In genomic region chr19:6839615-6840474, GRCm38 (mm10) we compare ENCODE assay signal across 7 mouse cellular contexts. TPM values are rescaled to one million over a fixed set of nuclear protein-coding genes. Genes with fewer than 3 reads are reported as not detected.
DNase-seq lines count a peak whose midpoint lies in the region; ATAC-seq and TF ChIP-seq lines count a peak whose summit lies in the region.

No protein-coding gene starts in this region.

- peak overlapping the region; percentile 89 for H3K4me2 ChIP-seq in heart, postnatal 0 days (ENCODE audit: low read depth, low read length)
- peak overlapping the region; percentile 93 for H3K4me2 ChIP-seq in stomach, embryonic 16.5 days (ENCODE audit: low read depth, low read length)

- DNase-seq in CD4-positive helper T cell, adult 2 months (ENCODE audit: low read depth, low spot score): peak; percentile 37
- peak; percentile 65 for DNase-seq in ES-CJ7 (ENCODE audit: low read depth, low spot score)
- no peak for DNase-seq in heart, postnatal 0 days (ENCODE audit: low spot score)
- peak; percentile 60 to 78 for DNase-seq in left cerebral cortex, postnatal 25 days (ENCODE audit: low spot score in 2 of 2)
- peak; percentile 46 for DNase-seq in midbrain, embryonic 10.5 days (ENCODE audit: low spot score)

- WGBS in heart, postnatal 0 days: 6% methylated on average over 46 of the region's 46 CpGs
- whole genome bisulfite sequencing in midbrain, embryonic 10.5 days: under 1% methylated on average over 46 of the region's 46 CpGs
- WGBS in stomach, embryonic 16.5 days: 3% methylated on average over 44 of the region's 46 CpGs

- H3K27ac ChIP-seq in cortical plate, adult 2 months (ENCODE audit: insufficient read depth, low read length): peak overlapping the region; percentile 79
- H3K27ac ChIP-seq in heart, postnatal 0 days (ENCODE audit: low read depth): peak overlapping the region; percentile 2; the same call in 1 of the 2 replicates
- H3K27ac ChIP-seq in midbrain, embryonic 10.5 days (replicated peaks): peak overlapping the region; percentile 77
- peak overlapping the region; percentile 73 for H3K27ac ChIP-seq in stomach, embryonic 16.5 days (ENCODE audit: low read length)

- no peak for TF ChIP-seq CTCF in cortical plate, adult 2 months (IDR thresholded peaks at IDR 0.05; ENCODE audit: extremely low read depth, insufficient read depth, low read length)
- no peak for TF ChIP-seq CTCF in heart, postnatal 0 days (IDR thresholded peaks at IDR 0.05; ENCODE audit: low read depth)

- H3K9ac ChIP-seq in heart, postnatal 0 days (replicated peaks; ENCODE audit: low read depth, low read length): peak overlapping the region; percentile 61
- H3K9ac ChIP-seq in stomach, embryonic 16.5 days (ENCODE audit: low read length): peak overlapping the region; percentile 93

- H3K4me1 ChIP-seq in cortical plate, adult 2 months (ENCODE audit: control insufficient read depth, insufficient read depth, low read length): no peaks in the 10 kb centered on the region
- peaks cover 15% of the 10 kb centered on the region; the same call in 1 of the 2 replicates for H3K4me1 ChIP-seq in heart, postnatal 0 days (ENCODE audit: control insufficient read depth, insufficient read depth)
- peaks cover 22% of the 10 kb centered on the region for H3K4me1 ChIP-seq in midbrain, embryonic 10.5 days
- peaks cover 14% of the 10 kb centered on the region for H3K4me1 ChIP-seq in stomach, embryonic 16.5 days (ENCODE audit: control insufficient read depth, insufficient read depth, low read length)

- peaks cover 6% of the 10 kb centered on the region for H3K27me3 ChIP-seq in heart, postnatal 0 days (ENCODE audit: control insufficient read depth, insufficient read depth, low read length)
- peaks cover 100% of the 10 kb centered on the region for H3K27me3 ChIP-seq in midbrain, embryonic 10.5 days (ENCODE audit: low read depth, poor library complexity, severe bottlenecking)
- H3K27me3 ChIP-seq in stomach, embryonic 16.5 days (ENCODE audit: control insufficient read depth, insufficient read depth, low read length): no peaks in the 10 kb centered on the region; the same call in 1 of the 2 replicates

- no peaks in the 10 kb centered on the region for H3K9me3 ChIP-seq in heart, postnatal 0 days (replicated peaks; ENCODE audit: control insufficient read depth, low read length)
- no peaks in the 10 kb centered on the region for H3K9me3 ChIP-seq in midbrain, embryonic 10.5 days (replicated peaks)
- no peaks in the 10 kb centered on the region for H3K9me3 ChIP-seq in stomach, embryonic 16.5 days (replicated peaks; ENCODE audit: control insufficient read depth, low read length)

- peak; percentile 40; the same call in 1 of the 2 replicates for TF ChIP-seq POLR2A in cortical plate, adult 2 months (IDR thresholded peaks at IDR 0.05; ENCODE audit: extremely low read depth, insufficient read depth, low read length)

- intact Hi-C loops in left cerebral cortex, postnatal 25 days (cut with DNase I): no loop called here

- H3K4me3 ChIP-seq in cortical plate, adult 2 months (ENCODE audit: insufficient read depth, low read length): peak overlapping the region; percentile 97
- peak overlapping the region; percentile 73 for H3K4me3 ChIP-seq in heart, postnatal 0 days (ENCODE audit: low read depth, low read length)
- peak overlapping the region; percentile 71 for H3K4me3 ChIP-seq in midbrain, embryonic 10.5 days
- H3K4me3 ChIP-seq in stomach, embryonic 16.5 days (replicated peaks; ENCODE audit: low read length): peak overlapping the region; percentile 85

- no peak for TF ChIP-seq EP300 in heart, postnatal 0 days (IDR thresholded peaks at IDR 0.05; ENCODE audit: low read depth)

- ATAC-seq in heart, postnatal 0 days (ENCODE audit: insufficient read depth, low read depth): peak; percentile 33
- ATAC-seq in stomach, embryonic 16.5 days (ENCODE audit: insufficient read depth, low FRiP score): peak; percentile 34

- H3K36me3 ChIP-seq in heart, postnatal 0 days (replicated peaks; ENCODE audit: control insufficient read depth, insufficient read depth, low read length): peaks cover 28% of the 10 kb centered on the region
- H3K36me3 ChIP-seq in midbrain, embryonic 10.5 days: no peaks in the 10 kb centered on the region
- peaks cover 16% of the 10 kb centered on the region for H3K36me3 ChIP-seq in stomach, embryonic 16.5 days (ENCODE audit: control insufficient read depth, insufficient read depth, low read length)

RNA-seq across cellular contexts. Expression of gene Rps6ka4, which starts 0.6 kb away (rescaled TPM):
- 39.3 and 39.9 TPM in 2 replicates for polyA plus RNA-seq in cortical plate, adult 2 months (2012; rRNA removed)
- 16.6 and 30.3 TPM in 2 replicates for total RNA-seq in heart, postnatal 0 days (2014; rRNA removed; ENCODE audit: low replicate concordance)
- polyA plus RNA-seq in heart, postnatal 0 days (2015; fragmentation: Nextera tagmentation; extraction: Ambion mirVana): 12.4 and 13.4 TPM in 2 replicates
- 10 to 100 TPM; 30.8 to 36.4 TPM for total RNA-seq in left cerebral cortex, postnatal 25 days (2021)
- 5.0 and 7.9 TPM in 2 replicates for polyA plus RNA-seq in midbrain, embryonic 10.5 days (2016; fragmentation: Nextera tagmentation; extraction: Ambion mirVana)
- polyA plus RNA-seq in stomach, embryonic 16.5 days (2015; fragmentation: Nextera tagmentation; extraction: Ambion mirVana): 35.5 and 39.6 TPM in 2 replicates

RNA-seq across cellular contexts. Expression of gene Ccdc88b, which starts 18.2 kb away (rescaled TPM):
- polyA plus RNA-seq in cortical plate, adult 2 months (2012; rRNA removed): 1.9 and 4.0 TPM in 2 replicates
- total RNA-seq in heart, postnatal 0 days (2014; rRNA removed; ENCODE audit: low replicate concordance): 0.11 and 2.7 TPM in 2 replicates
- polyA plus RNA-seq in heart, postnatal 0 days (2015; fragmentation: Nextera tagmentation; extraction: Ambion mirVana): 0.08 and 0.36 TPM in 2 replicates
- total RNA-seq in left cerebral cortex, postnatal 25 days (2021): 1 to 10 TPM; 2.0 to 2.2 TPM
- 0.33 and 0.57 TPM in 2 replicates for polyA plus RNA-seq in midbrain, embryonic 10.5 days (2016; fragmentation: Nextera tagmentation; extraction: Ambion mirVana)
- polyA plus RNA-seq in stomach, embryonic 16.5 days (2015; fragmentation: Nextera tagmentation; extraction: Ambion mirVana): 1.1 and 1.3 TPM in 2 replicates

Comparison
In these comparisons a context has a peak if more than half of its experiments do, and no peak if none do; other contexts are left out.
1. H3K27ac ChIP-seq: peak in every context shown above with its lines; median percentile 79 in cortical plate, adult 2 months; 77 in midbrain, embryonic 10.5 days; 73 in stomach, embryonic 16.5 days; 2 in heart, postnatal 0 days.